Mouse (Mus musculus) MEL (cell line): ENCODE measurements around the gene Fam192a. TPM values are rescaled to one million over a fixed set of nuclear protein-coding genes. Genes with fewer than 3 reads are reported as not detected.

Experiments used
- DNase-seq: peaks from one replicate; pipeline ENCODE4 v3.0.0; 2011; ENCODE audit warnings: low read depth, low spot score
- H3K27ac ChIP-seq: 2 replicates; pipeline ENCODE4 v1.5.1; 2012; ENCODE audit warnings: low read depth, mild to moderate bottlenecking, control low read depth, low read length, moderate library complexity; ENCODE audit not compliant: control insufficient read depth
- H3K27me3 ChIP-seq, 2 experiments: fragments of 150-350 bp in 1 of 2; sonication (generic) in 1 of 2; 2 replicates each; pipeline ENCODE4 v1.6.1; 2012; ENCODE audit warnings: low read length in 2 of 2, mild to moderate bottlenecking in 2 of 2, improper control_type of control experiment in 1 of 2, moderate library complexity in 1 of 2; ENCODE audit not compliant: insufficient read depth in 2 of 2, control insufficient read depth in 1 of 2
- H3K36me3 ChIP-seq, 2 experiments: 2 replicates each; pipeline ENCODE4 v1.6.1; 2012 to 2014; ENCODE audit warnings: low read length in 2 of 2, improper control_type of control experiment in 1 of 2, inconsistent platforms in 1 of 2, mild to moderate bottlenecking in 1 of 2; ENCODE audit not compliant: insufficient read depth in 2 of 2, control insufficient read depth in 1 of 2
- H3K4me1 ChIP-seq, 2 experiments: fragments of 150-350 bp in 1 of 2; sonication (generic) in 1 of 2; 2 replicates each; pipeline ENCODE4 v1.6.1; 2012; ENCODE audit warnings: low read length in 2 of 2, improper control_type of control experiment in 1 of 2, mild to moderate bottlenecking in 1 of 2; ENCODE audit not compliant: insufficient read depth in 2 of 2, control insufficient read depth in 1 of 2
- H3K4me3 ChIP-seq, 2 experiments: fragments of 150-350 bp in 1 of 2; sonication (generic) in 1 of 2; 2 replicates each; pipeline ENCODE4 v1.5.1; 2012; ENCODE audit warnings: low read depth in 2 of 2, low read length in 2 of 2, mild to moderate bottlenecking in 2 of 2, moderate library complexity in 2 of 2, control low read depth in 1 of 2, improper control_type of control experiment in 1 of 2; ENCODE audit not compliant: control insufficient read depth in 1 of 2, insufficient read depth in 1 of 2
- H3K79me2 ChIP-seq: 2 replicates; pipeline ENCODE4 v1.6.1; 2012; ENCODE audit warnings: mild to moderate bottlenecking, low read length, moderate library complexity; ENCODE audit not compliant: control insufficient read depth, poor library complexity, insufficient read depth
- H3K9ac ChIP-seq: 2 replicates; pipeline ENCODE4 v1.6.1; 2012; ENCODE audit warnings: low read depth, mild to moderate bottlenecking, control low read depth, low read length, moderate library complexity; ENCODE audit not compliant: control insufficient read depth, poor library complexity, severe bottlenecking
- H3K9me3 ChIP-seq: fragments of 150-350 bp; sonication (generic); replicated peaks from 2 replicates; pipeline ENCODE4 v1.6.1; 2012; ENCODE audit warnings: mild to moderate bottlenecking, low read length, improper control_type of control experiment, moderate library complexity; ENCODE audit not compliant: insufficient read depth
- BHLHE40 ChIP-seq: IDR thresholded peaks from 2 replicates; pipeline ENCODE4 v1.6.1; 2012; ENCODE audit warnings: low read depth, mild to moderate bottlenecking, inconsistent platforms, low read length, improper control_type of control experiment, borderline replicate concordance
- CHD2 ChIP-seq: IDR thresholded peaks from 2 replicates; pipeline ENCODE4 v1.6.1; 2011; ENCODE audit warnings: low read length, improper control_type of control experiment
- CTCF ChIP-seq, 3 experiments: IDR thresholded peaks in 2 of 3; conservative IDR thresholded peaks in 1 of 3; 2 replicates each; pipeline ENCODE4 v1.5.1; 2011 to 2012; ENCODE audit warnings: low read length in 3 of 3, low read depth in 2 of 3, mild to moderate bottlenecking in 2 of 3, improper control_type of control experiment in 1 of 3, inconsistent platforms in 1 of 3, mixed read lengths in 1 of 3, moderate library complexity in 1 of 3; ENCODE audit not compliant: control insufficient read depth in 1 of 3, insufficient read depth in 1 of 3, poor library complexity in 1 of 3, severe bottlenecking in 1 of 3
- EP300 ChIP-seq, 2 experiments: IDR thresholded peaks; 2 replicates each; pipeline ENCODE4 v1.6.1; 2011; ENCODE audit warnings: improper control_type of control experiment in 2 of 2, low read length in 2 of 2, low read depth in 1 of 2, mild to moderate bottlenecking in 1 of 2
- ETS1 ChIP-seq: IDR thresholded peaks from 2 replicates; pipeline ENCODE4 v1.6.1; 2012; ENCODE audit warnings: low read depth, mild to moderate bottlenecking, inconsistent platforms, low read length, improper control_type of control experiment, moderate library complexity
- GABPA ChIP-seq: IDR thresholded peaks from 2 replicates; pipeline ENCODE4 v1.6.1; 2012; ENCODE audit warnings: low read depth, mild to moderate bottlenecking, inconsistent platforms, low read length, improper control_type of control experiment, moderate library complexity
- HCFC1 ChIP-seq: IDR thresholded peaks from 2 replicates; pipeline ENCODE4 v1.6.1; 2012; ENCODE audit warnings: low read depth, mild to moderate bottlenecking, inconsistent platforms, low read length, improper control_type of control experiment, moderate library complexity
- KAT2A ChIP-seq: conservative IDR thresholded peaks from 2 replicates; pipeline ENCODE4 v1.6.1; 2012; ENCODE audit warnings: low read depth, low read length, improper control_type of control experiment, inconsistent platforms
- MAX ChIP-seq: IDR thresholded peaks from 2 replicates; pipeline ENCODE4 v1.6.1; 2011; ENCODE audit warnings: low read length, improper control_type of control experiment
- MXI1 ChIP-seq: IDR thresholded peaks from 2 replicates; pipeline ENCODE4 v1.6.1; 2011; ENCODE audit warnings: mild to moderate bottlenecking, low read depth, low read length, improper control_type of control experiment
- MYB ChIP-seq: IDR thresholded peaks from 2 replicates; pipeline ENCODE4 v1.6.1; 2011; ENCODE audit warnings: mild to moderate bottlenecking, low read depth, low read length, improper control_type of control experiment
- MYC ChIP-seq: IDR thresholded peaks from 2 replicates; pipeline ENCODE4 v1.6.1; 2011; ENCODE audit warnings: low read depth, mild to moderate bottlenecking, low read length, improper control_type of control experiment, moderate library complexity
- NELFE ChIP-seq: IDR thresholded peaks from 2 replicates; pipeline ENCODE4 v1.6.1; 2011; ENCODE audit warnings: low read depth, low read length, improper control_type of control experiment
- POLR2AphosphoS2 ChIP-seq: IDR thresholded peaks from 2 replicates; pipeline ENCODE4 v1.6.1; 2011; ENCODE audit warnings: low read length, improper control_type of control experiment
- POLR2AphosphoS5 ChIP-seq: IDR thresholded peaks from 2 replicates; pipeline ENCODE4 v1.6.1; 2012; ENCODE audit warnings: low read depth, borderline replicate concordance, mild to moderate bottlenecking, inconsistent platforms, low read length, moderate library complexity, mixed read lengths
- RAD21 ChIP-seq: IDR thresholded peaks from 2 replicates; pipeline ENCODE4 v1.6.1; 2011; ENCODE audit warnings: mild to moderate bottlenecking, low read depth, low read length, improper control_type of control experiment
- RCOR1 ChIP-seq: IDR thresholded peaks from 2 replicates; pipeline ENCODE4 v1.6.1; 2012; ENCODE audit warnings: low read depth, mild to moderate bottlenecking, inconsistent platforms, low read length, improper control_type of control experiment
- SIN3A ChIP-seq: IDR thresholded peaks from 2 replicates; pipeline ENCODE4 v1.6.1; 2012; ENCODE audit warnings: low read length, improper control_type of control experiment, inconsistent platforms
- SMC3 ChIP-seq: IDR thresholded peaks from 2 replicates; pipeline ENCODE4 v1.6.1; 2011; ENCODE audit warnings: low read depth, low read length, improper control_type of control experiment
- TBP ChIP-seq: IDR thresholded peaks from 2 replicates; pipeline ENCODE4 v1.8.0; 2011; ENCODE audit warnings: low read depth, low read length, improper control_type of control experiment
- UBTF ChIP-seq: IDR thresholded peaks from 2 replicates; pipeline ENCODE4 v1.6.1; 2012; ENCODE audit warnings: low read depth, mild to moderate bottlenecking, inconsistent platforms, low read length, improper control_type of control experiment, moderate library complexity, borderline replicate concordance; ENCODE audit not compliant: insufficient read depth
- USF1 ChIP-seq: IDR thresholded peaks from 2 replicates; pipeline ENCODE4 v1.6.1; 2014; ENCODE audit warnings: low read depth, mild to moderate bottlenecking, inconsistent platforms, low read length, improper control_type of control experiment, moderate library complexity
- USF2 ChIP-seq, 2 experiments: IDR thresholded peaks; 2 replicates each; pipeline ENCODE4 v1.6.1; 2011 to 2012; ENCODE audit warnings: improper control_type of control experiment in 2 of 2, low read length in 2 of 2, borderline replicate concordance in 1 of 2, inconsistent platforms in 1 of 2, low read depth in 1 of 2, mild to moderate bottlenecking in 1 of 2; ENCODE audit not compliant: insufficient read depth in 1 of 2
- ZC3H11A ChIP-seq: IDR thresholded peaks from 2 replicates; pipeline ENCODE4 v1.6.1; 2012; ENCODE audit warnings: low read depth, mild to moderate bottlenecking, inconsistent platforms, low read length, improper control_type of control experiment
- polyA plus RNA-seq, 2 experiments: library from polyadenylated mRNA; stranded (reverse) in 1 of 2; unstranded in 1 of 2; fragments of >175 nt in 1 of 2; fragments of >200 nt in 1 of 2; gene quantifications; 2 replicates each; pipeline versions ENCODE4 v1.2.1 to v1.2.4; 2012; ENCODE audit warnings: low replicate concordance in 2 of 2, low read depth in 1 of 2; ENCODE audit not compliant: insufficient read length in 2 of 2, insufficient read depth in 1 of 2, missing spikeins in 1 of 2
- total RNA-seq: library from RNA; depleted of rRNA; stranded (reverse); fragments of 300-350 nt; gene quantifications from 2 replicates; pipeline ENCODE4 v1.2.3, GENCODE M21; 2012

The Fam192a gene
- total and polyA plus RNA-seq, 3 experiments = 46.3 to 88.1 TPM; not detected in 1

DNA sequence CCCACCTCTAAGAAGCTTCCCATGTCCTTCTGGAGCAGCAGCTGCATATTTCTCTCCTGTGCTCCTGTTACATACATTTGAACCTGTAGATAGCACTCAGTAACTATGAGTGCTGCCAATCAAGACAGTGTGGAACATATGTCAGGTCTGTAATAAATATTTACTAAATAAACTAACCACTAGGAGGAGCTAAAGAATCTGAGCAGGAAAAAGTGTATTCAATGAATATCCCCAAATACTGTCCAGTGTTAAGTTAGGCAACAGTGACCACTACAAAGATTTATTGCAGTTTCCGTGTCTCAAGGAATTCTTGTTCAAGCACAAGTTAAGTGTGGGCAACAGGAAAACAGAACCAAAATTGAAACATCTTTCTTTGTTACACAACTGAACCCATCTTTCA lies 7.6 kb downstream of the Fam192a start:
- Histone ChIP-seq H3K36me3 (peaks cover 2 to 3% of the 10 kb centered on the region in 2 experiments; a peak in 3 of 4 replicates), H3K9ac (no peak overlapping the region), H3K79me2 (peaks cover 32% of the 10 kb centered on the region), H3K27me3 (no peaks in the 10 kb centered on the region), H3K9me3 (no peaks in the 10 kb centered on the region), H3K4me3 (no peak overlapping the region), H3K4me1 (peaks cover under 1 to 2% of the 10 kb centered on the region in 2 experiments; a peak in 1 of 4 replicates), H3K27ac (no peak overlapping the region)
- TF ChIP-seq EP300 (IDR thresholded peaks at IDR 0.05; ENCODE audit: low read depth in 1 of 2, low read length in 2 of 2) (no peak), USF2 (IDR thresholded peaks at IDR 0.05; ENCODE audit: borderline replicate concordance in 1 of 2, insufficient read depth in 1 of 2, low read depth in 1 of 2, low read length in 2 of 2) (no peak), NELFE (no peak), MAX (no peak), SMC3 (peak; percentile 61), CTCF (IDR thresholded peaks at IDR 0.05 in 2 of 3, conservative IDR thresholded peaks at IDR 0.05 in 1 of 3; ENCODE audit: control insufficient read depth in 1 of 3, insufficient read depth in 1 of 3, low read depth in 2 of 3, low read length in 3 of 3, poor library complexity in 1 of 3, severe bottlenecking in 1 of 3) (peak in 2 of 3 experiments; percentile 30 to 62; a peak in 3 of 6 replicates), RAD21 (peak; percentile 55), USF1 (no peak), UBTF (no peak)
- peak; percentile 36 for DNase-seq

DNA sequence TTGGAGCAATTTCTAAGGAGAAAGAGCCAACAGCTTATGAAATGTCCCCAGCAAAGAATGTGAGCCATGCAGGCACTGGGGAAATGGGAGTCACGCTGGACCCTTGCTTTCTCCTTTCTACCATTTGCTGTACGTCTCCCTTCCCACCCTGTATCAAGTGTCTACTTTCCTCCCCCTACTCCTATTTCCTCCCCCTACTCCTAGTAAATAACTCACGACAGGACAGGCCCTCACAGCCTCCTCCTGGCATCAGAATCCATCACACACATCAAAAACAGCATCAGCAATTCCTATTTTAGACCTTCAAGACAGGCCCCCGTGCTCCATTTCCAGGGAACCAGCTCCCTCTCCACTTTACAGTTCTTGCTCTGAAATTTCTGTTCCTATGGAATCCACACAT lies 10.1 kb downstream of the Fam192a start:
- Histone ChIP-seq H3K9me3 (no peaks in the 10 kb centered on the region), H3K27me3 (no peaks in the 10 kb centered on the region), H3K4me1 (no peaks in the 10 kb centered on the region), H3K9ac (no peak overlapping the region), H3K79me2 (peaks cover 15% of the 10 kb centered on the region), H3K36me3 (peaks cover 0 to 6% of the 10 kb centered on the region in 2 experiments; a peak in 2 of 4 replicates), H3K4me3 (no peak overlapping the region), H3K27ac (no peak overlapping the region)
- TF ChIP-seq MYB (no peak), ZC3H11A (no peak), GABPA (no peak), MYC (no peak), POLR2AphosphoS2 (no peak), KAT2A (no peak), TBP (no peak), BHLHE40 (no peak), POLR2AphosphoS5 (no peak), MXI1 (no peak), SIN3A (no peak), RCOR1 (no peak), EP300 (IDR thresholded peaks at IDR 0.05; ENCODE audit: low read depth in 1 of 2, low read length in 2 of 2) (no peak), UBTF (no peak), ETS1 (no peak), CHD2 (no peak), SMC3 (no peak), HCFC1 (no peak)
- DNase-seq = no peak
